Mouse (Mus musculus): ENCODE measurements around the gene Nfat5. TPM values are rescaled to one million over a fixed set of nuclear protein-coding genes. Genes with fewer than 3 reads are reported as not detected.

Gene Nfat5
- polyA plus RNA-seq, 1 experiment = 15.5 TPM

DNA sequence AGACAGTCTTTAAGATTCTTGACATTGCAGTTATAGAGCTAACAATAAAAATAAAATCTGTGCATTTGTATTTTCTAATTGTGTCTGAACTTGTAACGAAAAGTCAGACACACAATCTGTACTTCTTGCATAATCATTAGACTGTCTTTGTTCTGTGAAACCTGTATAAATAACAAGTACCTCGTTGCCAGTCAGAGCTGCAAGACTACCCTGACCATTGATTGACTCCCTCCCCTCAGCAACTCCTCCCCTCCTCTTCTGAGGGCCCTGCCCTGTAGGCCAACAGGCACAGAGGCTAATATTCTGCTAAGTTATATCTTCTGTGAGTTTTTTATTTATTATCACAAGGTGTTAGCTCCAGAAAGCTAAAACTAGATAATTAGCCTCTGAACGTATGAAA lies 112.7 kb downstream of the Nfat5 start:
- 37% methylated on average over 3 of the region's 3 CpGs for WGBS
- Histone ChIP-seq H3K27ac (ENCODE audit: insufficient read depth, low read depth, low read length) (no peak overlapping the region), H3K27me3 (ENCODE audit: control insufficient read depth, insufficient read depth, low read length) (no peaks in the 10 kb centered on the region), H3K4me1 (ENCODE audit: control insufficient read depth, insufficient read depth, insufficient read length, low read length) (peaks cover 5% of the 10 kb centered on the region; the same call in 1 of the 2 replicates), H3K4me3 (ENCODE audit: low read depth, low read length) (no peak overlapping the region), H3K36me3 (ENCODE audit: control insufficient read depth, insufficient read depth, low read length) (peaks cover 7% of the 10 kb centered on the region)
- TF ChIP-seq CTCF (IDR thresholded peaks at IDR 0.05; ENCODE audit: extremely low read depth, insufficient read length, insufficient replicate concordance, low read depth, low read length) (no peak), POLR2A (IDR thresholded peaks at IDR 0.05; ENCODE audit: low read depth, low read length) (no peak)

DNA sequence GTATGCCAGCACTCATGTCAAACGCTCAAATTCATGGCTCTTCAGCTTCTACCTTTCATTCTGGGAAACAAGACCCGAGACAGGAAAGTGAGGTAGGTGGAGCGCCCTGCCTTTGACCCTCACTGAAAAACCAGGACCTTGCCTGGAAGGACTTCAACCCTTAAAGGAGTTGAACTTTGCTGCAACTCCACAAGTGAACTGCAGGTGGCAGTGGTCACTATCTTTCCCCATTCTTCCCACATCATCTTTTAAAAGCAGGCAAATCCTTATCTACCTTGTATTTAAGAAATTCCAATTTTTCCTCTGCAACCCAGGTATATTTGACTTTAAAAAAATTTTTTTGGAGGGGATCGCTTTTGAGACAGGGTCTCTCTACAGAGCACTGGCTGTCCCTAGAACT lies 118.1 kb downstream of the Nfat5 start:
- TF ChIP-seq CTCF (IDR thresholded peaks at IDR 0.05; ENCODE audit: extremely low read depth, insufficient read length, insufficient replicate concordance, low read depth, low read length) (peak; percentile 26; the same call in 1 of the 2 replicates), POLR2A (IDR thresholded peaks at IDR 0.05; ENCODE audit: low read depth, low read length) (no peak)
- no peak overlapping the region for H3K27ac ChIP-seq (ENCODE audit: insufficient read depth, low read depth, low read length)
- no peaks in the 10 kb centered on the region for H3K27me3 ChIP-seq (ENCODE audit: control insufficient read depth, insufficient read depth, low read length)
- H3K36me3 ChIP-seq (ENCODE audit: control insufficient read depth, insufficient read depth, low read length) = peaks cover 27% of the 10 kb centered on the region
- WGBS = 50% methylated on average over 4 of the region's 4 CpGs
- no peaks in the 10 kb centered on the region for H3K4me1 ChIP-seq (ENCODE audit: control insufficient read depth, insufficient read depth, insufficient read length, low read length)
- no peak overlapping the region for H3K4me3 ChIP-seq (ENCODE audit: low read depth, low read length)

DNA sequence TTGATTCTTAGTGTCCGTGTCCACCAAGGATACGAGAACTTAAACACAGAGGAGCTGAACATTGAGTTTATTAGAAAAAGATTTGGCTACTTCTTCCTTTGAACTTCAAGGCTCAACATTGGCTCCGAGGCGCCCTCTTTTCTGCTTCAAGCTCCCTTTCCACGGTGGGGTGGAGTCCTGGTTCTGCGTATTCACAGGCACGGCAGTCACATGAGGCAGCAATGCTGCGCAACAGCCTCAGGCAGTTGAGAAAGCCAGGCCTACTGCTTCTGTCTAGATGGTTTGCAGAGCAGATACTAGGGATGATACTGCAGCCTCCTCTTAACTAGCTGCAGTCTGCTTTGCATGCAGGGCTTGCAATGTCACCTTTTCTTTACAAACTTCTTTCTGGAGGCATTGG lies 119.3 kb downstream of the Nfat5 start:
- no peak overlapping the region for H3K27ac ChIP-seq (ENCODE audit: insufficient read depth, low read depth, low read length)
- 87% methylated on average over 8 of the region's 8 CpGs for WGBS
- no peak for TF ChIP-seq POLR2A (IDR thresholded peaks at IDR 0.05; ENCODE audit: low read depth, low read length)
- TF ChIP-seq CTCF (IDR thresholded peaks at IDR 0.05; ENCODE audit: extremely low read depth, insufficient read length, insufficient replicate concordance, low read depth, low read length) = no peak
- no peak overlapping the region for H3K4me3 ChIP-seq (ENCODE audit: low read depth, low read length)
- peaks cover 35% of the 10 kb centered on the region for H3K36me3 ChIP-seq (ENCODE audit: control insufficient read depth, insufficient read depth, low read length)
- no peaks in the 10 kb centered on the region for H3K4me1 ChIP-seq (ENCODE audit: control insufficient read depth, insufficient read depth, insufficient read length, low read length)
- H3K27me3 ChIP-seq (ENCODE audit: control insufficient read depth, insufficient read depth, low read length) = no peaks in the 10 kb centered on the region

DNA sequence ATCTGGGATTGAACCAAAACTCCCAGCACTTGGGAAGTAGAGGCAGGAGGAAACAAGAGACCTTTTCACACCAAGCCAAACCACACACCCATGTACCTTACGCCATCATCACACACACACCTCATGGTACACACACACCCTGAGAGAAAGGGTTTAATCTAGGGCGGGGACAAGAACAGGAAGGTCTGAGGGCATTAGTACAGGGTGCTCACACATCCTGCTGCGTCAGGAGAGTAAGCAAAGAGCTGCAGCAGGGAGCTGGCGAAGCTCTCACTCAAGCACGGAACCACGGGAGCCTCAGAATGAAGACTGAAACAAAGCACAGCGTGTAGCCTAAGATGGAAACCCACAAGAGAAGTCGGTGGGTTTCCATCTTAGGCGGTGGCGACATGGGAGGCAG lies 120.6 kb downstream of the Nfat5 start:
- Histone ChIP-seq H3K27me3 (ENCODE audit: control insufficient read depth, insufficient read depth, low read length) (no peaks in the 10 kb centered on the region), H3K4me1 (ENCODE audit: control insufficient read depth, insufficient read depth, insufficient read length, low read length) (no peaks in the 10 kb centered on the region), H3K36me3 (ENCODE audit: control insufficient read depth, insufficient read depth, low read length) (peaks cover 42% of the 10 kb centered on the region), H3K27ac (ENCODE audit: insufficient read depth, low read depth, low read length) (no peak overlapping the region), H3K4me3 (ENCODE audit: low read depth, low read length) (no peak overlapping the region)
- 81% methylated on average over 10 of the region's 10 CpGs for WGBS
- TF ChIP-seq CTCF (IDR thresholded peaks at IDR 0.05; ENCODE audit: extremely low read depth, insufficient read length, insufficient replicate concordance, low read depth, low read length) (no peak), POLR2A (IDR thresholded peaks at IDR 0.05; ENCODE audit: low read depth, low read length) (no peak)

DNA sequence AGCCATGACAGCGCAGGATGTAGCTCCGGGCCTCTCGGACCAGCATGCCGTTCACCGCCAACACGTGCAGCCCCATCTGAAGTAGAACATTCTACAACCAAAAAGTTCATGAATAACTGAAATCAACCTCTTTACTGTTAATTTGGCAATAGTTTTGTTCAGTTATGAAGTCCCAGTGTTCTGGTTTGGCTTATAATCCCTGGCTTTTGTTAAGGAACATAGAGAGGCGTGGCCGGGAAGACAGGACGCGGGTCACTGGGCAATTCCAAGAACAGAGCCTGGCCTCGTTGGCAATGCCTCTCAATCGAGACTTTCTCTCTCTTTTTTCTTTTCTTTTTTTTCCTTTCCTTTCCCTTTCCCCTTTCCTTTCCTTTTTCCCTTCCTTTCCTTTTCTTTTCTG lies 123.7 kb downstream of the Nfat5 start:
- Histone ChIP-seq H3K27ac (ENCODE audit: insufficient read depth, low read depth, low read length) (no peak overlapping the region), H3K4me1 (ENCODE audit: control insufficient read depth, insufficient read depth, insufficient read length, low read length) (no peaks in the 10 kb centered on the region), H3K36me3 (ENCODE audit: control insufficient read depth, insufficient read depth, low read length) (peaks cover 49% of the 10 kb centered on the region), H3K4me3 (ENCODE audit: low read depth, low read length) (no peak overlapping the region), H3K27me3 (ENCODE audit: control insufficient read depth, insufficient read depth, low read length) (no peaks in the 10 kb centered on the region)
- TF ChIP-seq CTCF (IDR thresholded peaks at IDR 0.05; ENCODE audit: extremely low read depth, insufficient read length, insufficient replicate concordance, low read depth, low read length) (no peak), POLR2A (IDR thresholded peaks at IDR 0.05; ENCODE audit: low read depth, low read length) (no peak)
- 90% methylated on average over 12 of the region's 12 CpGs for WGBS

DNA sequence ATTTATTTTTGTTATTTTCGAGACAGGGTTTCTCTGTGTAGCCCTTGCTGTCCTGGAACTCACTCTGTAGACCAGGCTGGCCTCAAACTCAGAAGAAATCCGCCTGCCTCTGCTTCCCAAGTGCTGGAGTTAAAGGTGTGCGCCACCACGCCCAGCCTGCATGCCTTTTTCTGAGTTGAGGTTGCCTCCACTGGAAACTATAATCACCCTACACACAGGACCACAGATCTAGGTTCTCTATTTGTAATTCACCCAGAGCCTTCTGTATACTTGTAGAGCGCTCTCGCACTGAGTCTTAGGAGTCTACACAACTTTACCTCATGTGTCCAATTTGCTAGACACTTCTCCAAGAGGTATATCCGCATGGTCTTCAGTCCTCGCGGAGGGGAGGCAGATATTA lies 130.9 kb downstream of the Nfat5 start:
- Histone ChIP-seq H3K27ac (ENCODE audit: insufficient read depth, low read depth, low read length) (no peak overlapping the region), H3K27me3 (ENCODE audit: control insufficient read depth, insufficient read depth, low read length) (no peaks in the 10 kb centered on the region), H3K4me1 (ENCODE audit: control insufficient read depth, insufficient read depth, insufficient read length, low read length) (no peaks in the 10 kb centered on the region; the same call in 1 of the 2 replicates), H3K4me3 (ENCODE audit: low read depth, low read length) (peak overlapping the region; percentile 70), H3K36me3 (ENCODE audit: control insufficient read depth, insufficient read depth, low read length) (peaks cover 15% of the 10 kb centered on the region)
- TF ChIP-seq CTCF (IDR thresholded peaks at IDR 0.05; ENCODE audit: extremely low read depth, insufficient read length, insufficient replicate concordance, low read depth, low read length) (no peak), POLR2A (IDR thresholded peaks at IDR 0.05; ENCODE audit: low read depth, low read length) (no peak)
- 16% methylated on average over 9 of the region's 9 CpGs for WGBS

DNA sequence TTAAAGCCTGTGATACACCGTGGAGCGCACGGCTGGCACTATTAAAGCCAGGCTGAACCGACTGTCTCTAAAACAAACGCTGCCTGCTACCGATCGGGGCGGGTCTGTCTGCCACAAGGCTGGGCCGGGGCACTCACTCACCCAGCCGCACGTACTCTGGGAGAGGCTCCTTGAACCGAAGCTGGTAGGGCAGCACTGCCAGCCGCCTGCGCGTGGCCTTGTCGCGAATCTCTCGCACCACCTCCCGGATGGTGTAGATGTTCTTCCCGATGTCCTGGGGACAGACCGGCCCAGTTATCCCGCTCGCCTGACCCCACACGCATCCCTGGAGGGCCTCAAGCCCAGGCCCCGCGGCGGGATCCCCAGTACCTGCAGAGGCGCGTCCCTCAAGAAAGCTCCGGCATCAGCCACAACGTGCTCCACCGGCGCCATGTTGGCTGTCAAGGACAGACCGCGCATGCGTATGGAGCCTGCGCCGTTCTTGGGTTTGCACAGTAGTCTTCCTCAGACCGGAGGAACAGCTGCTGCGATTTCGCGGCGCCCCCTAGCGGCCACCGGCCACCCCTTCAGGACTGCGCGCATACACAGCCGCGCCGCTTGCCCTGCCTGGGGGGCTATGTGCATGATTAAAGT lies 131.4 kb downstream of the Nfat5 start, which contains the start of gene Nob1:
Nob1 (minus strand) TSS at position 455 of the 633 bp plus-strand sequence.
- no peak within 1 kb of the TSS for H3K27ac ChIP-seq (ENCODE audit: insufficient read depth, low read depth, low read length)
- no peaks in the 10 kb centered on the region for H3K27me3 ChIP-seq (ENCODE audit: control insufficient read depth, insufficient read depth, low read length)
- H3K4me1 ChIP-seq (ENCODE audit: control insufficient read depth, insufficient read depth, insufficient read length, low read length) = no peaks in the 10 kb centered on the region; the same call in 1 of the 2 replicates
- TF ChIP-seq CTCF (IDR thresholded peaks at IDR 0.05; ENCODE audit: extremely low read depth, insufficient read length, insufficient replicate concordance, low read depth, low read length) (peak; percentile 97), POLR2A (IDR thresholded peaks at IDR 0.05; ENCODE audit: low read depth, low read length) (peak; percentile 59; the same call in 1 of the 2 replicates)
- peak within 1 kb of the TSS; percentile 70 for H3K4me3 ChIP-seq (ENCODE audit: low read depth, low read length)
- WGBS = under 1% methylated on average over 50 of the region's 50 CpGs
- H3K36me3 ChIP-seq (ENCODE audit: control insufficient read depth, insufficient read depth, low read length) = peaks cover 14% of the 10 kb centered on the region
